Mouse (Mus musculus) heart, adult 9 months (tissue): Measurements from ENCODE around the gene Lyplal1.

Experiments used
- DNase-seq, 2 experiments: peaks; one replicate each; pipeline ENCODE4 v3.0.0; 2022; ENCODE audit warnings: low spot score in 2 of 2

Gene Lyplal1

DNA sequence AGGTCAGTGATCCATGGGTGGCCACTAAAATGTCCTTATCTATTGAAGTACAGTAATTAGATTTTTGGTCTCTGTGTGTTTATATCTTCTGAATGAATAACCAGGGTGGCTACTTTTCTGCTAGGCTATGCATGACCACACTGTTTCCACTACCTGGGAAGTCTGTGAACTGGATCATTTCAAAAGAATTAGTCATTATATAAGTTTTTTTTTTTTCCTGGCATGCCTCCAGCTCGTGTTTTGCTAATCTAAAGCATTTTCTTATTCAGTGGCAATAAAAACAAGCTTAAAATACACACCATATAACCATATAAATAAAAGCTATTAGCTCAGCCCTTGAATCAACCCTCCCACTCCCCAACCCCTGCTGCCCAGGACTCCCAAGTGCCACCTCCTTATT lies 75.3 kb downstream of the Lyplal1 start:
- DNase-seq: no peak
